Mouse (Mus musculus) central nervous system, embryonic 11.5 days (tissue): ENCODE results near the gene Tril. TPM values are rescaled to one million over a fixed set of nuclear protein-coding genes. Genes with fewer than 3 reads are reported as not detected.

Experiments
- polyA plus RNA-seq: library from polyadenylated mRNA; depleted of rRNA; stranded (reverse); fragments of >200 nt; gene quantifications from 2 replicates; pipeline ENCODE4 v1.2.3, GENCODE M21; 2012; rRNA removed

Gene Tril
- polyA plus RNA-seq = 12.4 and 25.2 TPM in 2 replicates

DNA sequence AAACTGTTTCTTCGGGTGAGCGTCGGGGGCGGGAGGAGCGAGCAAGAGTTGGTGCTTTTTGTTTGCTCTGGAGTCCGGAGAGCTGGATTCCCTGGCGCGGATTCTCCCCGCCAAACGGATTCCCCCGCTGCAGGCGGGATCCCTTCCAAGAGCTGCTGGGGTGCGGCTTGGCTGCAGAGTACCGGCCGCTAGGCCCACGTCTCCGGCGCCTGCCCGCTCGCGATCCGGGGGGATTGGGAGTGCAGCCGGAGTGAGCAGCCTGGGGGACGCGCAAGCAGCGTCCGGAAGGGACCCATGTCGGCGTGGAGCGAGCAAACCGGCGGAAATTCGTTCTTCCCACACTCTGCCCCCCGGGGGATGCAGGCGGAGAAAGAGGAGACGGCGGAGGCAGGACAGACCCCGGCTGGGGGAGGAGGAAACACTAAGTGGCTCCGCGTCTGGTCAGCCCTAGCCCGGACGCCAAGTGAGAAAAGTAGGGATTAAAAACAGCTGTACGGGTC lies at the start of gene Tril:
Gene Tril, minus strand, starts transcription at position 345 of the 500 bp plus-strand sequence.

Other genes with a start within 250 kb of the Tril start
- 0.04 and 0.22 TPM in 2 replicates for gene Cpvl, start 157.8 kb upstream of the Tril start, polyA plus RNA-seq
- 13.4 and 13.5 TPM in 2 replicates for gene Chn2, start 218.7 kb upstream of the Tril start, polyA plus RNA-seq